Mouse (Mus musculus) lung, adult 2 months (tissue): Measurements from ENCODE around the gene Dapk1. TPM values are rescaled to one million over a fixed set of nuclear protein-coding genes. Genes with fewer than 3 reads are reported as not detected.

Experiments used
- DNase-seq: peaks from one replicate; pipeline ENCODE4 v3.0.0; 2022
- H3K4me1 ChIP-seq: fragments of 200-500 bp; 2 replicates; pipeline ENCODE4 v1.6.1; 2011; ENCODE audit warnings: low read length; ENCODE audit not compliant: control insufficient read depth, insufficient read depth
- H3K4me3 ChIP-seq: fragments of 200-500 bp; replicated peaks from 2 replicates; pipeline ENCODE3; 2011; ENCODE audit warnings: low read depth, mild to moderate bottlenecking, control low read depth, low read length; ENCODE audit errors: extremely low read depth
- CTCF ChIP-seq: fragments of 200-500 bp; IDR thresholded peaks from 2 replicates; pipeline ENCODE4 v1.5.1; 2011; ENCODE audit warnings: mild to moderate bottlenecking, low read length, control low read depth; ENCODE audit not compliant: insufficient read depth
- POLR2A ChIP-seq: fragments of 200-500 bp; IDR thresholded peaks from 2 replicates; pipeline ENCODE4 v1.6.1; 2011; ENCODE audit warnings: low read depth, mild to moderate bottlenecking, control low read depth, low read length, borderline replicate concordance; ENCODE audit errors: extremely low read depth
- WGBS: fragments of 180-500 bp; shearing (Covaris S2); methylation state at CpG from one replicate; pipeline ENCODE4 v1.1.7; 2018; 5-methylcytosine and 5-hydroxymethylcytosine counted together
- polyA plus RNA-seq: library from polyadenylated mRNA; depleted of rRNA; stranded (reverse); fragments of >200 nt; gene quantifications from 2 replicates; pipeline ENCODE4 v1.2.3, GENCODE M21; 2012

Dapk1 gene
- polyA plus RNA-seq, 1 experiment: 96.9 TPM

DNA sequence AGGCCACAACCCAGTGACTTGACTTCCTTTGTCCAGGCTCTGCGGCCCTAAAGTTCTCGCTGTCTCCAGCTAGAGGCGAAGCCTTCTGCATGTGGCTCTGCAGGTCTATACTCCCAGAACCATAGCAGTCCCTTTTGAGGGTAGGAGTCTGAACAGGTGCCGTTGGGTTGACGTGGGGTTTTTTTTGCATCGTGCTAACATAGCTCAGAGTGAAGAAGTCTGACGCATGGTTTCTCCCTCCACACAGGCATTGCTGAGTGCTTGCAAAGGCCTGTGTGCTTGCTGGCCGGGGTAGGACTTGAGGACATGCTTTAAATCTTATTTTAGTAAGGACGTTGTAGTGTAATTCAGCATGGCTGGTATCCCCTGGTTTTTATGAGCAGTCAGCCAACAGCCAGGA is 27.7 kb downstream of the Dapk1 start:
- 0 out of 2 replicates have a peak, but pooled peaks cover 9% of the 10 kb centered on the region for H3K4me1 ChIP-seq
- no peak overlapping the region for H3K4me3 ChIP-seq
- no peak for DNase-seq
- TF ChIP-seq CTCF (no peak), POLR2A (no peak)
- WGBS: 86% methylated on average over 9 of the region's 9 CpGs

DNA sequence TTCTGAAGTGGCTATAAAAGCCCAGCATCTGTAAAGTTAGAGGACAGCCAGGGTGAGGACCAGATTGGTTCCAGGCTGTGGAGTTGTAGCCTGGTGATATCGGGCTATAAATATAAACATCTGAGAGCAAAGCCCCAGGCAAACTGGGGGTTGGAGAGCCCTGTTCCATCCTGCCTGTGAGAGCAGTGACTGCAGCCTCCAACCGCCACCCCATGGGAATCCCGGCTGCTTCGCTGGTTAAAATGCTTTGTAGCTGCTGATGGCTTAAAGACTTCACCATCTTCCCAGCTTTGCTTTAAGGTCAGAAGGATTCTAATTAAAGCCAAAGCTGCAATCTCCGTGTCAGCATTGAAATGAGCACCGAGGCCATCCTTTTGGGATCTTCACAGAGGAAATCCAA is 32.2 kb downstream of the Dapk1 start:
- H3K4me1 ChIP-seq: no peaks in the 10 kb centered on the region; the same call in 1 of the 2 replicates
- 55% methylated on average over 6 of the region's 6 CpGs for WGBS
- DNase-seq: no peak
- TF ChIP-seq POLR2A (no peak), CTCF (no peak)
- no peak overlapping the region for H3K4me3 ChIP-seq

DNA sequence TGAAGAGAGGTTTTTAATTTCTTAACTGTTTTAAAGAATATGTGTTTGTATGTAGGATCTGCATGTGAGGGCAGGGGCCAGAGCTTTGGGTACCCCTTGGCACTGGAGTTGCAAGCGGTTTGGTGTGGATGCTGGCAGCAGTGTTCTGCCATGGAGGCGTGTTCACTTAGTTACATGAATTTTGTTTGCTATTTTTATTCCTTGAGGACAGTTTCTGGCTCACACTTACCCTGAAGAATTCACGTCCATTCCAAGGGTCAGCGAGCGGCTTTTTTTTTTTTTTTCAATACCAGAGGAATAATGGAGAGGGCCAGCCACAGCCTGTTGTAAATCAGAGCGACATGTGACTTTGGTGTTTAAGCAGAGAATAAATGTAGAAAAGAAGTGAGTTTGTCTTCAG is 33.9 kb downstream of the Dapk1 start:
- DNase-seq: no peak
- Histone ChIP-seq H3K4me1 (peaks cover 6% of the 10 kb centered on the region), H3K4me3 (no peak overlapping the region)
- TF ChIP-seq CTCF (no peak), POLR2A (no peak)
- WGBS: 60% methylated on average over 6 of the region's 6 CpGs

DNA sequence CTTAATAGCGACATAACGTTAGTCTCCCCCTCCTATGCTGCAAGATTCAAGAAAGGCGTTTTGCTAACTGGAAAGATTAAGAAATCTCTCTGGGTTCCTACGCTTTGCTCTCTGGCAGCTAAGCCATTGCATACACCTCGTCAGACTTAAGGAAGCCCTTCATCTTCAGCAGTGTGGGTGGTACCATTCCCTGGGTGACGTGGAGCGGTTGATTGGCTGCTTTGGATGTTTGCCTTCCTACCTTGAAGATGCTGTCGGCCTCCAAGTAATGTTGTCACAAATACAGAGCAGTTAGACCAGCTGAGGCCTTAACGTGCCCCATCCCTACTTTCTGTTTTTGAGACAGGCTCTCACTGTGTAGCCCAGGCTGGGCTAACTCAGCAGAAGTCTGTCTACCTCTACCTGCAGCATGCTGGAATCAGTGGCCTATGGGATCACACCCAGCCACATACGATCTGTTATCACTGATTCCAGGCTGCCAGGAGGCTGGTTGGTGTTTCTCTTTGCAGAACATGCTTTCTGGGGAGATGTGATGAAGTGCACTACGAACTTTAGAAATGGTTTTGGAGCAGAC is 37.8 kb downstream of the Dapk1 start:
- 70% methylated on average over 11 of the region's 11 CpGs for WGBS
- Histone ChIP-seq H3K4me3 (no peak overlapping the region), H3K4me1 (peaks cover 9% of the 10 kb centered on the region)
- TF ChIP-seq CTCF: no peak
- no peak for TF ChIP-seq POLR2A
- DNase-seq: no peak

DNA sequence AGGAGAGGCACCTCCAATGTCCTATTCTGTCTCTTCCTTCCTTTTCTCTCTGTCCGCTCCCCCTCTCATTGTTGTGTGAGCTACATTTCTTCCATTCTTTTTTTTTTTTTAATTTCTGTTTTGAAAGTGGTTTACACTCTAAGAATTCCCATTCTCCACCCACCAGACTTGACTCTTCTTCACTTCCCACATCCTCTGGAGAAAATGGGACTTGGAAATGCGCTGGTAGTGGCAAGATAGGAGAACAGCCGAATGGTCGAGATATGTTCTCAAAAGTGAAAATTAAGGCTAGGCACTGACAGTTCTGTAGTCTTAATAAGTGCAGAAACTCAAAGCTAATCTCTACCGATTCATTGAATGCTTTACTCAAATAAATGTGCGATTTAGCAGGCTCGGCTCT is 38.7 kb downstream of the Dapk1 start:
- Histone ChIP-seq H3K4me1 (peaks cover 11% of the 10 kb centered on the region), H3K4me3 (no peak overlapping the region)
- no peak for TF ChIP-seq POLR2A
- no peak for TF ChIP-seq CTCF
- 83% methylated on average over 7 of the region's 7 CpGs for WGBS
- DNase-seq: no peak

DNA sequence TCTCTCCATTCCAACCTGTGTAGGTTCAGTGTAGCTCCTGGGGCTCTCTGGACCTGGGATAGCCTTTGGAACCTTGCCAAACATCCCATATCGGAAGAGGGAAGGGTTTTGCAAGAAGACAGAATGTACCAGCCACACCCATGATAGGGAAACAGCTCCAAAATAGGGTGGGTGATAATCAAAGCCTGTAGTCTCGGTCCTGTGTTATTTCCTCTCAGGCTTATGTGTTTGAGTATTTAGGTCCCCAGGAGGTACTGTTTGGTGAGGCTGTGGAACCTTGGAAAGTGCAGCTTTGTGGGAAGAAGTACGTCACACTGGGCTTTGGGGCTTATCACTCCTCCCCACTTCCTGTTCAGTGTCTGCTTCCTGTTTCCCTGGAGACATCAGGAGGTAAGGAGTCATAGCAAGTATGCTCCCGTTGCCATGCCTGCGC is 42.7 kb downstream of the Dapk1 start:
- peaks cover 14% of the 10 kb centered on the region for H3K4me1 ChIP-seq
- no peak overlapping the region for H3K4me3 ChIP-seq
- 35% methylated on average over 5 of the region's 5 CpGs for WGBS
- TF ChIP-seq POLR2A (no peak), CTCF (no peak)
- DNase-seq: no peak

DNA sequence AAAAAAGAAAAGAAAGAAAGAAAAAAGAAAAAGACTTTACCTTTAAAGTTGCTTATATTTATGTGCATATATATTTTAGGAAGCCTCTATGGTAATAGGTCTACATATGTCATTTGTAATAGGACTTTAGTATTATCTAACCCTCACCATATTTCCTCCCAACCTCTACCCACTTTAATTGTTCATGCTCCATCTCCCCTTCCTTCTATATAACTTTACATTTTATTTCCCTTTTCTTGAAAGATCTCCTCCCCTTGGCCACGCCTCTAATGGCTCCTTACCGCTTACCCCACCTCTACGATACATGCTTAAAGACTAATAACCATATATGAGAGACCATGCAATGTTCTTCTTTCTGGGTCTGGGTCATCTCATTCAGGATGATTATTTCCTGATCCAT is 45.0 kb downstream of the Dapk1 start:
- Histone ChIP-seq H3K4me3 (no peak overlapping the region), H3K4me1 (peaks cover 11% of the 10 kb centered on the region)
- 97% methylated on average over 3 of the region's 3 CpGs for WGBS
- TF ChIP-seq CTCF (no peak), POLR2A (no peak)
- DNase-seq: no peak

DNA sequence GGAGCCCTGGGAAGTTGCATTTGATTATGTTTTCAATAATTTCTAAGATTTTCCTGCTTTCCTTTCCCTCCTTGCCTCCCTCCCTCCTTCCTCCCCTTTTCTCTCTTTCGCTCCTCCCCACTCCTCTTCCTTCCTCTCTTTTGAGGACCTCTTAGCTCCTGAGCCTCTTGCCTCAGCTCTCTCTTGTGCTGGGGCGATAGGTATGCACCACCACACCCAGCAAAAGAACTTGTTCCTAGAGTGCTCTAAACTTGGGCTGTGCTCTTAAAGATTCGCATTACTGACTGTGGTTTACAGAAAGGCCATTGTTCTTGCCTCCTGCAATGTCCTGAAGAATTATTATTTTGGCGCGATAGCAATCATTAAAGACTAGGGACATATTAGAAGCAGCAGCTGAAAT is 46.6 kb downstream of the Dapk1 start:
- no peak overlapping the region for H3K4me3 ChIP-seq
- no peak for TF ChIP-seq POLR2A
- TF ChIP-seq CTCF: no peak
- no peak for DNase-seq
- peaks cover 11% of the 10 kb centered on the region for H3K4me1 ChIP-seq
- WGBS: 64% methylated on average over 5 of the region's 5 CpGs

DNA sequence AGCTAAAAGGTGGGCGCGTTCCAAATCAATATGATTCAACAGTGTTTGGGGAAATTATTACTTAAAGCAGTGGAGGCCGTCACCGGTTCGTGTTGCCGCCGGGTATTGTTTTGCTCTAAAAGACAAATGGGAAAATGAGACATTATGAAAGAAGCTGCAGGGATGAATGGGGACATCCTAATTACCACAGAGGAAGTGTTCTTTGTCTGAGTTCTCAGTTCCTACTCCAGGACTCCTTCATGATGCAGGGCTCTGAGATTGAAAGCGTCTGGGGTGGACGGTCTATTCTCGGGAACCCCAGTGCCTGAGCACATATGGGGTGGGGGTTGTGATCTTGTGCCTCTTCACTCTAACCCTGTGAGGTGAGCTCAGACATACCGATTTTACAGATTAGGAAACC is 48.3 kb downstream of the Dapk1 start:
- TF ChIP-seq POLR2A (no peak), CTCF (no peak)
- H3K4me1 ChIP-seq: peaks cover 14% of the 10 kb centered on the region
- DNase-seq: no peak
- WGBS: 67% methylated on average over 11 of the region's 11 CpGs
- H3K4me3 ChIP-seq: no peak overlapping the region

DNA sequence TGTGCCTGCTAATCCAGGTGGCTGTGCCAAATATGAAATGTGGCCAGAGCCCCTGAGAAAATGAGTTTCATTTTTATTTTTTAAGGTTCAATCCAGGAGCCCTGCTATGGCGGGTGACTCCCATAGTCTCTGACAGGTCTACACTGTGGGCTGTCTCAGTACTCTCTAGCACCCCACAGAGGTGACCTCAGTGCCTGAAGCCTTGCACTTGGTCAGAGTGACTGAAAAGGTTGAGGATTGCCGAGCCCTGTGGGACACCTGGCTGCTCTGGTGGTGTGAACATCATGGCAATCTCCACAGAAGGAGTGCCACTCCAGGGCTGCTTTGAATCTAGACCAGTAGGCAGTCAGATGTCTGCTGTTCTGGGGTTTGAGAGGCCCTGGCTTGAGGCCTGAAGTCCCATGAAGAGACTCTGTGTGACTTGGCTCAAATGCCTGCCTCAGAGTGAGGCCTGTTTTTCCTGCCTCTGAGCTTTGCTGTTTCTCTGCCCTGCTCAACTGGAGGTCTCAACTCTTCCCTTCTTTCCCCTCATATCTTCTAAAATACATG is 52.3 kb downstream of the Dapk1 start:
- H3K4me3 ChIP-seq: no peak overlapping the region
- TF ChIP-seq POLR2A (no peak), CTCF (no peak)
- 47% methylated on average over 2 of the region's 2 CpGs for WGBS
- DNase-seq: no peak
- peaks cover 11% of the 10 kb centered on the region; the same call in 1 of the 2 replicates for H3K4me1 ChIP-seq

DNA sequence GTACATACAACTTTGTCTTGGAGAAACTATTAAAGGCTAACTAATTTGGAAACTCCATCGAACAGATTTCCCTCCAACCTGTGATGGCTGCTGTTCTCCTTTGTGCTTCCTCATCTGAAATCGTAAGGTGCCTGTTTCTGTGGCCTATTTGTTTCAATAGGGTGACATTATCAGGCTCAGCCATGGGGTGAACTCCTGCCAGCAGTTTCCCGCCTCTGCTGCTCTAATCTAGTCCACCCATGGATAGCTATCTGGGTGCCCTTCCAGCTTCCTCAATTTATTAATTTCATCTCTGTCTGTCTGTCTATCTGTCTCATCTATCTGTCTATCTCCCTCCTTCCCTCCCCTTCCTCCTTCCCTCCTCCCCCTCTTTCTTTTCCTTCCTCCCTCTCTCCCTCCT is 53.5 kb downstream of the Dapk1 start:
- 66% methylated on average over 3 of the region's 3 CpGs for WGBS
- peaks cover 15% of the 10 kb centered on the region for H3K4me1 ChIP-seq
- no peak for TF ChIP-seq CTCF
- TF ChIP-seq POLR2A: no peak
- no peak overlapping the region for H3K4me3 ChIP-seq
- DNase-seq: no peak
